Mouse (Mus musculus) myocyte (in vitro differentiated cells): Measurements from ENCODE around the gene Cdhr4. TPM values are rescaled to one million over a fixed set of nuclear protein-coding genes. Genes with fewer than 3 reads are reported as not detected.

Experiments used
- H3K27me3 ChIP-seq: one replicate; pipeline ENCODE4 v1.6.1; 2011; ENCODE audit not compliant: control insufficient read depth, insufficient read depth, insufficient read length
- H3K36me3 ChIP-seq: one replicate; pipeline ENCODE4 v1.6.1; 2011; ENCODE audit not compliant: control insufficient read depth, insufficient read depth
- H3K4me2 ChIP-seq: one replicate; pipeline ENCODE4 v1.6.1; 2011; ENCODE audit warnings: low read depth, control low read depth
- H3K4me3 ChIP-seq: one replicate; pipeline ENCODE4 v1.5.1; 2011; ENCODE audit warnings: mild to moderate bottlenecking, control low read depth, moderate library complexity
- H3K79me2 ChIP-seq: one replicate; pipeline ENCODE4 v1.6.1; 2011; ENCODE audit not compliant: control insufficient read depth, insufficient read depth
- H3ac ChIP-seq: one replicate; pipeline ENCODE4 v1.6.1; 2011; ENCODE audit not compliant: control insufficient read depth, insufficient read length
- CEBPB ChIP-seq: IDR thresholded peaks from 2 replicates; pipeline ENCODE4 v1.6.1; 2011; ENCODE audit warnings: mild to moderate bottlenecking, moderate library complexity; ENCODE audit not compliant: poor library complexity, insufficient read depth, severe bottlenecking
- E2F4 ChIP-seq: IDR thresholded peaks from one replicate; pipeline ENCODE4 v1.6.1; 2011; ENCODE audit warnings: mild to moderate bottlenecking, control low read depth, moderate library complexity; ENCODE audit not compliant: insufficient read depth
- MAX ChIP-seq: IDR thresholded peaks from one replicate; pipeline ENCODE4 v1.6.1; 2011; ENCODE audit warnings: low read depth, mild to moderate bottlenecking, control low read depth
- MYOD1 ChIP-seq, 3 experiments: IDR thresholded peaks; one replicate each; pipeline ENCODE4 v1.6.1; 2011; ENCODE audit warnings: control low read depth in 2 of 3, low read depth in 2 of 3, mild to moderate bottlenecking in 2 of 3, moderate library complexity in 1 of 3; ENCODE audit not compliant: insufficient read length in 2 of 3, control insufficient read depth in 1 of 3
- MYOG ChIP-seq, 3 experiments: IDR thresholded peaks; one replicate each; pipeline ENCODE4 v1.6.1; 2011; ENCODE audit warnings: control low read depth in 2 of 3, low read depth in 2 of 3, mild to moderate bottlenecking in 2 of 3; ENCODE audit not compliant: insufficient read length in 2 of 3, control insufficient read depth in 1 of 3, insufficient read depth in 1 of 3
- POLR2A ChIP-seq: IDR thresholded peaks from one replicate; pipeline ENCODE4 v1.6.1; 2011; ENCODE audit warnings: low read depth, mild to moderate bottlenecking, control low read depth, moderate library complexity; ENCODE audit not compliant: insufficient read length
- POLR2AphosphoS2 ChIP-seq: IDR thresholded peaks from one replicate; pipeline ENCODE4 v1.6.1; 2011; ENCODE audit warnings: low read depth, control low read depth; ENCODE audit not compliant: insufficient read length
- REST ChIP-seq: IDR thresholded peaks from one replicate; pipeline ENCODE4 v1.6.1; 2011; ENCODE audit warnings: mild to moderate bottlenecking, control low read depth, moderate library complexity; ENCODE audit not compliant: insufficient read depth, insufficient read length
- SRF ChIP-seq: IDR thresholded peaks from one replicate; pipeline ENCODE4 v1.6.1; 2011; ENCODE audit warnings: low read depth; ENCODE audit not compliant: control insufficient read depth, insufficient read length
- TCF12 ChIP-seq: IDR thresholded peaks from one replicate; pipeline ENCODE4 v1.6.1; 2011; ENCODE audit warnings: mild to moderate bottlenecking, control low read depth; ENCODE audit not compliant: poor library complexity, insufficient read depth, severe bottlenecking
- TCF3 ChIP-seq: IDR thresholded peaks from one replicate; pipeline ENCODE4 v1.6.1; 2011; ENCODE audit warnings: low read depth, control low read depth; ENCODE audit not compliant: insufficient read length
- USF1 ChIP-seq: IDR thresholded peaks from one replicate; pipeline ENCODE4 v1.6.1; 2011; ENCODE audit warnings: low read depth, mild to moderate bottlenecking, control low read depth, moderate library complexity
- polyA plus RNA-seq: library from polyadenylated mRNA; unstranded; fragments of >200 nt; fragmentation: generic; extraction: Trizol; gene quantifications from one replicate; pipeline ENCODE4 v1.2.1, GENCODE M21; 2012; ENCODE audit warnings: missing spikeins

Gene Cdhr4
- polyA plus RNA-seq: not detected

- no peak within 1 kb of the TSS for H3K4me2 ChIP-seq
- no peak within 1 kb of the TSS for H3ac ChIP-seq
- H3K27me3 ChIP-seq: peaks cover 14% of the 10 kb centered on the region
- TF ChIP-seq POLR2AphosphoS2 (no peak), SRF (no peak), E2F4 (no peak), CEBPB (no peak), MAX (no peak), TCF3 (no peak), MYOG (IDR thresholded peaks at IDR 0.05; ENCODE audit: control insufficient read depth in 1 of 3, insufficient read depth in 1 of 3, insufficient read length in 2 of 3, low read depth in 2 of 3) (no peak), USF1 (no peak), TCF12 (no peak), REST (no peak), POLR2A (no peak), MYOD1 (IDR thresholded peaks at IDR 0.05; ENCODE audit: control insufficient read depth in 1 of 3, insufficient read length in 2 of 3, low read depth in 2 of 3) (no peak)
- no peaks in the 10 kb centered on the region for H3K36me3 ChIP-seq
- H3K4me3 ChIP-seq: no peak within 1 kb of the TSS
- no peaks in the 10 kb centered on the region for H3K79me2 ChIP-seq
Observed at GRCm38 (mm10) chr9:107992197-107992596, at the start of gene Cdhr4. Gene Cdhr4, plus strand, starts transcription at chr9:107992497.

- Histone ChIP-seq H3K4me3 (no peak overlapping the region), H3K27me3 (no peaks in the 10 kb centered on the region)
- TF ChIP-seq MYOD1 (IDR thresholded peaks at IDR 0.05; ENCODE audit: control insufficient read depth in 1 of 3, insufficient read length in 2 of 3, low read depth in 2 of 3): peak in 2 of 3 experiments; percentile 62 to 76
- peak; percentile 40 for TF ChIP-seq POLR2A
- no peak for TF ChIP-seq SRF
- TF ChIP-seq CEBPB: no peak
- TF ChIP-seq REST: no peak
- no peak for TF ChIP-seq E2F4
- TF ChIP-seq USF1: no peak
- peak in 1 of 3 experiments; percentile 32 for TF ChIP-seq MYOG (IDR thresholded peaks at IDR 0.05; ENCODE audit: control insufficient read depth in 1 of 3, insufficient read depth in 1 of 3, insufficient read length in 2 of 3, low read depth in 2 of 3)
- TF ChIP-seq TCF3: peak; percentile 32
- TF ChIP-seq MAX: no peak
Observed at GRCm38 (mm10) chr9:107947241-107948194, 44.8 kb upstream of the Cdhr4 start.

GRCm38 (mm10) chr9:107949184-107949921, 42.9 kb upstream of the Cdhr4 start:
- H3K27me3 ChIP-seq: no peaks in the 10 kb centered on the region
- H3K79me2 ChIP-seq: peaks cover 28% of the 10 kb centered on the region
- no peak overlapping the region for H3K4me3 ChIP-seq
- no peak for TF ChIP-seq MYOD1 (IDR thresholded peaks at IDR 0.05; ENCODE audit: control insufficient read depth in 1 of 3, insufficient read length in 2 of 3, low read depth in 2 of 3)
- TF ChIP-seq CEBPB: no peak
- no peak for TF ChIP-seq REST
- no peak for TF ChIP-seq TCF3
- no peak for TF ChIP-seq USF1
- TF ChIP-seq SRF: no peak
- TF ChIP-seq E2F4: no peak
- TF ChIP-seq MYOG (IDR thresholded peaks at IDR 0.05; ENCODE audit: control insufficient read depth in 1 of 3, insufficient read depth in 1 of 3, insufficient read length in 2 of 3, low read depth in 2 of 3): no peak
- TF ChIP-seq POLR2AphosphoS2: no peak
- TF ChIP-seq MAX: no peak
- no peak for TF ChIP-seq POLR2A
- no peak for TF ChIP-seq TCF12
- no peak overlapping the region for H3K4me2 ChIP-seq
- H3K36me3 ChIP-seq: no peaks in the 10 kb centered on the region
- no peak overlapping the region for H3ac ChIP-seq

More at GRCm38 (mm10) chr9:107947241-107948194, 44.8 kb upstream of the Cdhr4 start:
- Histone ChIP-seq H3K79me2 (peaks cover 12% of the 10 kb centered on the region), H3K4me2 (peak overlapping the region; percentile 69), H3ac (no peak overlapping the region), H3K36me3 (no peaks in the 10 kb centered on the region)

GRCm38 (mm10) chr9:107949922-107950235, 42.4 kb upstream of the Cdhr4 start, which contains the start of gene Traip:
Gene Traip, plus strand, starts transcription at chr9:107950136.
- Histone ChIP-seq H3K36me3 (no peaks in the 10 kb centered on the region), H3K79me2 (peaks cover 31% of the 10 kb centered on the region), H3K4me3 (peak within 1 kb of the TSS; percentile 70), H3ac (peak within 1 kb of the TSS; percentile 18), H3K27me3 (no peaks in the 10 kb centered on the region), H3K4me2 (peak within 1 kb of the TSS; percentile 84)
- no peak for TF ChIP-seq POLR2A
- TF ChIP-seq TCF3: no peak
- TF ChIP-seq TCF12: no peak
- no peak for TF ChIP-seq SRF
- TF ChIP-seq MYOG (IDR thresholded peaks at IDR 0.05; ENCODE audit: control insufficient read depth in 1 of 3, insufficient read depth in 1 of 3, insufficient read length in 2 of 3, low read depth in 2 of 3): no peak
- no peak for TF ChIP-seq E2F4
- no peak for TF ChIP-seq MAX
- no peak for TF ChIP-seq CEBPB
- TF ChIP-seq REST: no peak
- TF ChIP-seq MYOD1 (IDR thresholded peaks at IDR 0.05; ENCODE audit: control insufficient read depth in 1 of 3, insufficient read length in 2 of 3, low read depth in 2 of 3): no peak
- no peak for TF ChIP-seq POLR2AphosphoS2
- no peak for TF ChIP-seq USF1
